Mouse (Mus musculus) ES-Bruce4 (cell line): Measurements from ENCODE around the gene Kcnip2. TPM values are rescaled to one million over a fixed set of nuclear protein-coding genes. Genes with fewer than 3 reads are reported as not detected.

ENCODE experiments used
- H3K27ac ChIP-seq: 2 replicates; pipeline ENCODE4 v1.5.1; 2012; ENCODE audit warnings: low read length, inconsistent platforms; ENCODE audit not compliant: insufficient read depth
- H3K27me3 ChIP-seq: 2 replicates; pipeline ENCODE4 v1.6.1; 2012; ENCODE audit warnings: mild to moderate bottlenecking, low read length, inconsistent platforms; ENCODE audit not compliant: control insufficient read depth, poor library complexity, insufficient read depth, severe bottlenecking
- H3K36me3 ChIP-seq: 2 replicates; pipeline ENCODE4 v1.6.1; 2012; ENCODE audit warnings: inconsistent platforms, mild to moderate bottlenecking, low read length, moderate library complexity; ENCODE audit not compliant: control insufficient read depth, poor library complexity, insufficient read depth, severe bottlenecking
- H3K4me1 ChIP-seq: one replicate; pipeline ENCODE4 v1.8.1; 2011; ENCODE audit warnings: low read length; ENCODE audit not compliant: control insufficient read depth, insufficient read depth
- H3K4me3 ChIP-seq: 2 replicates; pipeline ENCODE4 v1.5.1; 2011; ENCODE audit warnings: low read depth, mild to moderate bottlenecking, low read length
- H3K9ac ChIP-seq: 2 replicates; pipeline ENCODE4 v1.6.1; 2012; ENCODE audit warnings: low read depth, mild to moderate bottlenecking, inconsistent platforms; ENCODE audit not compliant: poor library complexity, severe bottlenecking
- H3K9me3 ChIP-seq: replicated peaks from 2 replicates; pipeline ENCODE4 v1.6.1; 2012; ENCODE audit warnings: mild to moderate bottlenecking, low read length, inconsistent platforms; ENCODE audit not compliant: control insufficient read depth, poor library complexity, insufficient read depth, severe bottlenecking
- CTCF ChIP-seq: IDR thresholded peaks from one replicate; pipeline ENCODE4 v1.8.1; 2011; ENCODE audit warnings: low read depth, low read length
- EP300 ChIP-seq: IDR thresholded peaks from 2 replicates; pipeline ENCODE4 v1.6.1; 2011; ENCODE audit warnings: low read depth, low read length; ENCODE audit not compliant: insufficient read depth
- POLR2A ChIP-seq: IDR thresholded peaks from one replicate; pipeline ENCODE4 v1.8.1; 2011; ENCODE audit warnings: low read length; ENCODE audit not compliant: insufficient read depth
- polyA plus RNA-seq: library from polyadenylated mRNA; stranded (reverse); fragments of >200 nt; gene quantifications from 2 replicates; pipeline ENCODE4 v1.2.4, GENCODE M21; 2011; ENCODE audit warnings: low read depth; ENCODE audit not compliant: missing spikeins, insufficient read depth, insufficient read length

Gene Kcnip2
- polyA plus RNA-seq, 1 experiment, result 3.1 TPM

GRCm38 (mm10) chr19:45794718-45795117, 21.1 kb downstream of the Kcnip2 start:
- H3K9me3 ChIP-seq, result no peaks in the 10 kb centered on the region
- H3K27me3 ChIP-seq, result no peaks in the 10 kb centered on the region
- H3K36me3 ChIP-seq, result no peaks in the 10 kb centered on the region
- H3K4me1 ChIP-seq, result peaks cover 4% of the 10 kb centered on the region
- TF ChIP-seq POLR2A (no peak), CTCF (no peak), EP300 (no peak)
- H3K9ac ChIP-seq, result no peak overlapping the region
- H3K4me3 ChIP-seq, result no peak overlapping the region
- H3K27ac ChIP-seq, result no peak overlapping the region

GRCm38 (mm10) chr19:45792404-45792803, 23.5 kb downstream of the Kcnip2 start:
- Histone ChIP-seq H3K27me3 (no peaks in the 10 kb centered on the region), H3K4me3 (no peak overlapping the region), H3K9ac (no peak overlapping the region), H3K4me1 (peaks cover 4% of the 10 kb centered on the region), H3K27ac (no peak overlapping the region), H3K36me3 (no peaks in the 10 kb centered on the region), H3K9me3 (no peaks in the 10 kb centered on the region)
- TF ChIP-seq POLR2A (no peak), EP300 (no peak), CTCF (no peak)

- Histone ChIP-seq H3K27me3 (no peaks in the 10 kb centered on the region), H3K9ac (peak overlapping the region; percentile 52), H3K9me3 (no peaks in the 10 kb centered on the region), H3K4me1 (peaks cover 1% of the 10 kb centered on the region), H3K36me3 (no peaks in the 10 kb centered on the region), H3K27ac (peak overlapping the region; percentile 96), H3K4me3 (no peak overlapping the region)
- TF ChIP-seq EP300 (peak; percentile 86), POLR2A (no peak), CTCF (no peak)
Observed at GRCm38 (mm10) chr19:45789888-45790874, 25.7 kb downstream of the Kcnip2 start.

GRCm38 (mm10) chr19:45789365-45789764, 26.5 kb downstream of the Kcnip2 start:
- no peaks in the 10 kb centered on the region for H3K36me3 ChIP-seq
- H3K4me1 ChIP-seq, result peaks cover 1% of the 10 kb centered on the region
- peak overlapping the region; percentile 39; the same call in 1 of the 2 replicates for H3K9ac ChIP-seq
- no peak for TF ChIP-seq CTCF
- no peak for TF ChIP-seq EP300
- H3K27me3 ChIP-seq, result no peaks in the 10 kb centered on the region
- H3K9me3 ChIP-seq, result no peaks in the 10 kb centered on the region
- H3K4me3 ChIP-seq, result no peak overlapping the region
- peak overlapping the region; percentile 70 for H3K27ac ChIP-seq

- Histone ChIP-seq H3K4me3 (no peak overlapping the region), H3K36me3 (no peaks in the 10 kb centered on the region), H3K9ac (no peak overlapping the region), H3K9me3 (no peaks in the 10 kb centered on the region), H3K27ac (no peak overlapping the region), H3K4me1 (peaks cover 1% of the 10 kb centered on the region), H3K27me3 (no peaks in the 10 kb centered on the region)
- TF ChIP-seq EP300 (no peak), POLR2A (no peak), CTCF (no peak)
Observed at GRCm38 (mm10) chr19:45788337-45788736, 27.5 kb downstream of the Kcnip2 start.

GRCm38 (mm10) chr19:45787450-45787849, 28.4 kb downstream of the Kcnip2 start:
- Histone ChIP-seq H3K9me3 (no peaks in the 10 kb centered on the region), H3K27me3 (no peaks in the 10 kb centered on the region), H3K4me1 (peaks cover 1% of the 10 kb centered on the region), H3K36me3 (no peaks in the 10 kb centered on the region), H3K27ac (no peak overlapping the region), H3K9ac (no peak overlapping the region), H3K4me3 (no peak overlapping the region)
- TF ChIP-seq CTCF (no peak), POLR2A (no peak), EP300 (no peak)
